Mouse (Mus musculus) thymus, adult 2 months (tissue): ENCODE data around the gene Cenpm. TPM values are rescaled to one million over a fixed set of nuclear protein-coding genes. Genes with fewer than 3 reads are reported as not detected.

Experiments
- DNase-seq: peaks from one replicate; pipeline ENCODE4 v3.0.0; 2021
- H3K27ac ChIP-seq: fragments of 200-500 bp; 2 replicates; pipeline ENCODE4 v1.5.1; 2012; ENCODE audit warnings: low read length, control low read depth; ENCODE audit not compliant: control insufficient read depth, insufficient read depth
- H3K27me3 ChIP-seq: fragments of 200-500 bp; 2 replicates; pipeline ENCODE4 v1.6.1; 2012; ENCODE audit warnings: mild to moderate bottlenecking, low read length, moderate library complexity, mixed read lengths; ENCODE audit not compliant: control insufficient read depth, insufficient read depth
- H3K36me3 ChIP-seq: fragments of 200-500 bp; 2 replicates; pipeline ENCODE4 v1.6.1; 2012; ENCODE audit warnings: mild to moderate bottlenecking, low read length, moderate library complexity; ENCODE audit not compliant: control insufficient read depth, insufficient read depth
- H3K4me1 ChIP-seq: fragments of 200-500 bp; replicated peaks from 2 replicates; pipeline ENCODE4 v1.6.1; 2012; ENCODE audit warnings: low read length; ENCODE audit not compliant: control insufficient read depth, insufficient read depth
- H3K4me3 ChIP-seq: fragments of 200-500 bp; 2 replicates; pipeline ENCODE4 v1.5.1; 2012; ENCODE audit warnings: mild to moderate bottlenecking, low read length, control low read depth, moderate library complexity; ENCODE audit not compliant: control insufficient read depth, insufficient read depth
- CTCF ChIP-seq: fragments of 200-500 bp; IDR thresholded peaks from 2 replicates; pipeline ENCODE4 v1.5.1; 2012; ENCODE audit warnings: mild to moderate bottlenecking, control low read depth, low read length, moderate library complexity, borderline replicate concordance; ENCODE audit not compliant: control insufficient read depth, poor library complexity, insufficient read depth; ENCODE audit errors: extremely low read depth
- POLR2A ChIP-seq: fragments of 200-500 bp; IDR thresholded peaks from 2 replicates; pipeline ENCODE4 v1.6.1; 2012; ENCODE audit warnings: mild to moderate bottlenecking, low read length, control low read depth, moderate library complexity; ENCODE audit not compliant: control insufficient read depth, poor library complexity, insufficient read depth; ENCODE audit errors: extremely low read depth
- WGBS: fragments of 180-500 bp; shearing (Covaris S2); methylation state at CpG from one replicate; pipeline ENCODE4 v1.1.7; 2018; 5-methylcytosine and 5-hydroxymethylcytosine counted together
- polyA plus RNA-seq: library from polyadenylated mRNA; depleted of rRNA; stranded (reverse); fragments of >200 nt; gene quantifications from 2 replicates; pipeline ENCODE4 v1.2.3, GENCODE M21; 2012

Cenpm gene
- polyA plus RNA-seq, 1 experiment = 44.8 TPM

GRCm38 (mm10) chr15:82231591-82232378, 12.8 kb downstream of the Cenpm start:
- Histone ChIP-seq H3K4me3 (no peak overlapping the region), H3K27ac (no peak overlapping the region), H3K27me3 (no peaks in the 10 kb centered on the region), H3K36me3 (no peaks in the 10 kb centered on the region), H3K4me1 (no peaks in the 10 kb centered on the region)
- no peak for TF ChIP-seq POLR2A
- TF ChIP-seq CTCF = no peak
- no peak for DNase-seq
- 73% methylated on average over 11 of the region's 11 CpGs for WGBS

DNA sequence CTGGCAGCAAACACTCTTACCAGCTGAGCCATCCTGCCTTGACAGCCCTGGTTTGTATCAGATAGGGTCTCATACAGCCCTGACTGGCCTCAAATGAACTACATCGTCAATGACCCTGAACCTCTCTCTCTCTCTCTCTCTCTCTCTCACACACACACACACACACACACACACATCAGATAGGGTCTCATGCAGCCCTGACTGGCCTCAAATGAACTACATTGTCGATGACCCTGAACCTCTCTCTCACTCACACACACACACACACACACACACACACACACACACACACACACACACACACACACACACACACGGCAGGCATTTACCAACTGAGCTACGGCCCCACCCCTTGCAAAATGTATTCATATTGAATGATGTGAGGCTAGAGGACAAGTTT, 13.4 kb downstream of the Cenpm start:
- Histone ChIP-seq H3K4me1 (no peaks in the 10 kb centered on the region), H3K36me3 (no peaks in the 10 kb centered on the region), H3K4me3 (no peak overlapping the region), H3K27ac (no peak overlapping the region), H3K27me3 (no peaks in the 10 kb centered on the region)
- no peak for DNase-seq
- 82% methylated on average over 4 of the region's 4 CpGs for WGBS
- no peak for TF ChIP-seq CTCF
- no peak for TF ChIP-seq POLR2A

- Histone ChIP-seq H3K4me3 (no peak overlapping the region), H3K36me3 (no peaks in the 10 kb centered on the region), H3K4me1 (no peaks in the 10 kb centered on the region), H3K27ac (no peak overlapping the region), H3K27me3 (no peaks in the 10 kb centered on the region)
- TF ChIP-seq POLR2A = no peak
- no peak for DNase-seq
- WGBS = 94% methylated on average over 6 of the region's 6 CpGs
Measured at GRCm38 (mm10) chr15:82230098-82230611, 14.4 kb downstream of the Cenpm start.

DNA sequence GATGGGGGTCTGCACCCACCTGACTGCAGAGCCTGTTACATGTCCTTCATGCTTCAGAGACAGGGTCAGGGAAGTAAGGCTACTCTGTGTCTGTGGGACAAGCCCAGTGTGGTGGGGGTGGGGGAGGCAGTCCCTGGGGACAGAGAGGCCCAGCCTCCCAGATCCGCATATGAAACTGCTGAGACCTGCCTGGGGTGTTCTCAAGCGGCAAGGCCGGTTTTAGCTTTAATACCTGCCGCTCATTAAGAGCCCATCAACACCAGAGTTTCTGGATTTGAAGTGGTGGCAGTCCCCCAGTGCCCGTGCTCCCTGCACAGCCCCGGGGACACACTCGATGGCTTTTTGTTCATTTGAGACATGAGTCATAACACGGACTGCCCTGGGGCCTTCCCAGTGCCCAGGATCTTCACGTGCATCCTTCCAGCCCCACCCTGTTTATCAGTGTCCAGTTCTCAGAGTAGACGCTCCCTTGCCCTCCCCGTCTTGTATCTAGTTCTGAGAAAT, 15.0 kb downstream of the Cenpm start:
- 89% methylated on average over 11 of the region's 11 CpGs for WGBS
- DNase-seq = no peak
- H3K27ac ChIP-seq = no peak overlapping the region
- H3K4me1 ChIP-seq = 0 out of 2 replicates have a peak, but pooled peaks cover 1% of the 10 kb centered on the region
- H3K4me3 ChIP-seq = no peak overlapping the region
- H3K36me3 ChIP-seq = no peaks in the 10 kb centered on the region
- no peak for TF ChIP-seq CTCF
- TF ChIP-seq POLR2A = no peak
- H3K27me3 ChIP-seq = no peaks in the 10 kb centered on the region

DNA sequence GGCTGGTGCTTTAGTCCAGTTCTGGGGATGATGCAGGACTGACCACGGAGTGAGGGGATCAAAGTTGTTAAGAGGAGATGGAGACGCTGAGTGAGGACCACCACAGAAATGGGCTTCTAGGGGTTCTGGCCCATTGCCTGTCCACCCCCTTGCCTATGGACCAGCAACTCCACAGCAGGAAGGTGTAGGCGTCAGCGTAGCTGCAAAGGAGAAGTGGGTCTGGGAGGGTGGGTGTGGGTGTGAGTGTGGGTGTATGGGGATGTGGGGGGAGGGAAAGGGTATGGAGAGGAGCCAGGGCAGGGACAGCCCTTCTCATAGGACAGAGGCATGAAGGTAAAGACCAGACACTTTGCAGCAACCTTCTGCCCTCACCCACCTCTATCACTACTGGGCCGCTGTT, 18.8 kb downstream of the Cenpm start:
- Histone ChIP-seq H3K36me3 (no peaks in the 10 kb centered on the region), H3K27ac (no peak overlapping the region), H3K4me3 (no peak overlapping the region), H3K4me1 (peaks cover 8% of the 10 kb centered on the region; the same call in 1 of the 2 replicates), H3K27me3 (no peaks in the 10 kb centered on the region)
- TF ChIP-seq CTCF (no peak), POLR2A (no peak)
- DNase-seq = no peak
- WGBS = 81% methylated on average over 5 of the region's 5 CpGs

DNA sequence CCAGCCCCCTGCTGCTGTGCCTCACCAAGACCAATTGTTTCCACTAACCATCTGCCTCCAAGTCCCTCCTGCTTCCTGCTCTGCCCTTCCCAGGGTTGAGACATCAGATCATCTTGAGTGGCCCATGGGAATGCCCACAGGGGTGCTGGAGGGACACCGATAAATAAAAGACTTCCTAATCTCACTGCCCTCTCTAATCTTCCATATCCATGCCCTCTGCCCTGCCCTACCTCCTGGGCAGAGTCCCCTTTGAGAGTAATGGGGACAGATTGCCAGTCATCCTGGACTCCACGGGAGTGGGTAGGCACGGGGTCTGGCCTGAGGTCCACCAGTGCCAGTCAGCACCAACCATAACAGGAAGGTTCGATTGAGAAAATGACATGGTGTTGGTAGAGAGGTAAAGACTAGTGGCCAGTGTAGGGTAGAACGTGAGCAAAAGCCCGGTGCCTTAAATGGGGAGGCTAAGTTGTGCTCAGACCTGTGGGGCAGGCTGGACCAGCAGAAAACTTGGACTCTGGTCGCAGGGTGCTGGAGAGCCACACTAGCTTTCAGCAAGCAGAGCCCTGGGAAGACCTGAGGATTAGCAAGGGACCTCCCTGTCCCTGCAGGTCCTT, 19.8 kb downstream of the Cenpm start:
- TF ChIP-seq POLR2A (no peak), CTCF (no peak)
- Histone ChIP-seq H3K4me3 (no peak overlapping the region), H3K27me3 (no peaks in the 10 kb centered on the region), H3K4me1 (peaks cover 8% of the 10 kb centered on the region; the same call in 1 of the 2 replicates), H3K27ac (no peak overlapping the region), H3K36me3 (no peaks in the 10 kb centered on the region)
- DNase-seq = no peak
- 37% methylated on average over 7 of the region's 7 CpGs for WGBS
